Mouse (Mus musculus): ENCODE data around the gene Cdkl5. TPM values are rescaled to one million over a fixed set of nuclear protein-coding genes. Genes with fewer than 3 reads are reported as not detected.
"Not testable (repeated sequence)": the region's sequence is repeated elsewhere in the genome, so short reads cannot be mapped to it uniquely, and the experiment has no call there.

Cdkl5 gene
- total RNA-seq, 2 experiments from 2014 or later, result 1.5 to 3.7 TPM

- no peak for ATAC-seq (replicated peaks; ENCODE audit: poor library complexity, severe bottlenecking)
These were observed 75.4 kb downstream of the Cdkl5 start for GRCm38 (mm10) chrX:160919022-160919637.

GRCm38 (mm10) chrX:160906952-160907351 lies 87.6 kb downstream of the Cdkl5 start, which contains the start of gene Gja6:
TSS of gene Gja6 (minus strand) at chrX:160907052.
- ATAC-seq (replicated peaks; ENCODE audit: poor library complexity, severe bottlenecking), result no peak

GRCm38 (mm10) chrX:160906477-160906876 lies 88.0 kb downstream of the Cdkl5 start:
- ATAC-seq (replicated peaks; ENCODE audit: poor library complexity, severe bottlenecking), result no peak

GRCm38 (mm10) chrX:160905913-160906312 lies 88.6 kb downstream of the Cdkl5 start:
- no peak for ATAC-seq (replicated peaks; ENCODE audit: poor library complexity, severe bottlenecking)

GRCm38 (mm10) chrX:160905041-160905678 lies 89.3 kb downstream of the Cdkl5 start:
- ATAC-seq (replicated peaks; ENCODE audit: poor library complexity, severe bottlenecking), result no peak

GRCm38 (mm10) chrX:160901118-160901517 lies 93.4 kb downstream of the Cdkl5 start:
- no peak for ATAC-seq (replicated peaks; ENCODE audit: poor library complexity, severe bottlenecking)

- no peak for ATAC-seq (replicated peaks; ENCODE audit: poor library complexity, severe bottlenecking)
These were observed 102.4 kb downstream of the Cdkl5 start for GRCm38 (mm10) chrX:160892077-160892476.

GRCm38 (mm10) chrX:160886301-160886700 lies 108.2 kb downstream of the Cdkl5 start:
- no peak for ATAC-seq (replicated peaks; ENCODE audit: poor library complexity, severe bottlenecking)

GRCm38 (mm10) chrX:160866576-160866975 lies 127.9 kb downstream of the Cdkl5 start:
- no peak for ATAC-seq (replicated peaks; ENCODE audit: poor library complexity, severe bottlenecking)

- ATAC-seq (replicated peaks; ENCODE audit: poor library complexity, severe bottlenecking), result no peak
These were observed 129.5 kb downstream of the Cdkl5 start for GRCm38 (mm10) chrX:160865022-160865421.

GRCm38 (mm10) chrX:160863689-160864383 lies 130.7 kb downstream of the Cdkl5 start:
- ATAC-seq (replicated peaks; ENCODE audit: poor library complexity, severe bottlenecking), result no peak

GRCm38 (mm10) chrX:160808226-160808625 lies 186.3 kb downstream of the Cdkl5 start:
- no peak for ATAC-seq (replicated peaks; ENCODE audit: poor library complexity, severe bottlenecking)

GRCm38 (mm10) chrX:160804409-160805150 lies 189.9 kb downstream of the Cdkl5 start:
- ATAC-seq (replicated peaks; ENCODE audit: poor library complexity, severe bottlenecking), result no peak

GRCm38 (mm10) chrX:160794920-160795319 lies 199.6 kb downstream of the Cdkl5 start:
- no peak for ATAC-seq (replicated peaks; ENCODE audit: poor library complexity, severe bottlenecking)

- no peak for ATAC-seq (replicated peaks; ENCODE audit: poor library complexity, severe bottlenecking)
These were observed 212.2 kb downstream of the Cdkl5 start for GRCm38 (mm10) chrX:160782276-160782675.

- no peak for ATAC-seq (replicated peaks; ENCODE audit: poor library complexity, severe bottlenecking)
These were observed 221.5 kb downstream of the Cdkl5 start for GRCm38 (mm10) chrX:160773033-160773432.

- not testable (repeated sequence) for ATAC-seq (replicated peaks; ENCODE audit: poor library complexity, severe bottlenecking)
These were observed 224.9 kb downstream of the Cdkl5 start for GRCm38 (mm10) chrX:160769622-160770021.

- ATAC-seq (replicated peaks; ENCODE audit: poor library complexity, severe bottlenecking), result no peak
These were observed 226.8 kb downstream of the Cdkl5 start, which contains the start of gene Rs1 for GRCm38 (mm10) chrX:160767713-160768112. TSS of gene Rs1 (plus strand) at chrX:160768013.

GRCm38 (mm10) chrX:160766233-160766616 lies 228.3 kb downstream of the Cdkl5 start:
- peak; percentile 66 for ATAC-seq (replicated peaks; ENCODE audit: poor library complexity, severe bottlenecking)

GRCm38 (mm10) chrX:160765389-160766232 lies 228.9 kb downstream of the Cdkl5 start:
- ATAC-seq (replicated peaks; ENCODE audit: poor library complexity, severe bottlenecking), result peak; percentile 99
